Mouse (Mus musculus) ES-Bruce4 (cell line): Measurements from ENCODE around the gene Tnnt2.

Experiments
- EP300 ChIP-seq: IDR thresholded peaks from 2 replicates; pipeline ENCODE4 v1.6.1; 2011; ENCODE audit warnings: low read depth, low read length; ENCODE audit not compliant: insufficient read depth
- POLR2A ChIP-seq: IDR thresholded peaks from one replicate; pipeline ENCODE4 v1.8.1; 2011; ENCODE audit warnings: low read length; ENCODE audit not compliant: insufficient read depth

GRCm38 (mm10) chr1:135861091-135861490 lies 24.9 kb downstream of the Tnnt2 start:
- no peak for TF ChIP-seq EP300
- no peak for TF ChIP-seq POLR2A
